Mouse (Mus musculus) liver, embryonic 12.5 days (tissue): Measurements from ENCODE around the gene Ctcf. TPM values are rescaled to one million over a fixed set of nuclear protein-coding genes. Genes with fewer than 3 reads are reported as not detected.

ENCODE experiments used
- ATAC-seq: fragments of 200-750 bp; cut with Nextera tagmentation; 2 replicates; pipeline ENCODE4 v1.8.0; 2017; ENCODE audit warnings: moderate number of reproducible peaks, mild to moderate bottlenecking, moderate library complexity
- H3K27ac ChIP-seq: fragments of 300-500 bp; sonication (generic); 2 replicates; pipeline ENCODE4 v1.5.1; 2016; ENCODE audit warnings: mild to moderate bottlenecking
- H3K27me3 ChIP-seq: fragments of 300-500 bp; sonication (generic); replicated peaks from 2 replicates; pipeline ENCODE4 v1.6.1; 2016; ENCODE audit warnings: mild to moderate bottlenecking, moderate library complexity
- H3K36me3 ChIP-seq: fragments of 300-500 bp; sonication (generic); 2 replicates; pipeline ENCODE4 v1.6.1; 2016; ENCODE audit warnings: mild to moderate bottlenecking, moderate library complexity
- H3K4me1 ChIP-seq: fragments of 300-500 bp; sonication (generic); 2 replicates; pipeline ENCODE4 v1.6.1; 2016
- H3K4me2 ChIP-seq: fragments of 300-500 bp; sonication (generic); 2 replicates; pipeline ENCODE4 v1.6.1; 2016; ENCODE audit warnings: mild to moderate bottlenecking, moderate library complexity
- H3K4me3 ChIP-seq: fragments of 300-500 bp; sonication (generic); 2 replicates; pipeline ENCODE4 v1.5.1; 2016; ENCODE audit warnings: mild to moderate bottlenecking, moderate library complexity
- H3K9ac ChIP-seq: fragments of 300-500 bp; sonication (generic); 2 replicates; pipeline ENCODE4 v1.6.1; 2016; ENCODE audit warnings: mild to moderate bottlenecking, moderate library complexity
- H3K9me3 ChIP-seq: fragments of 300-500 bp; sonication (generic); replicated peaks from 2 replicates; pipeline ENCODE4 v1.6.1; 2016; ENCODE audit warnings: mild to moderate bottlenecking, moderate library complexity
- WGBS: fragments of 180-500 bp; shearing (Covaris S2); methylation state at CpG from one replicate; pipeline ENCODE4 v1.1.7; 2016; ENCODE audit not compliant: insufficient replicate concordance; 5-methylcytosine and 5-hydroxymethylcytosine counted together
- polyA plus RNA-seq: library from polyadenylated mRNA; unstranded; fragments of >200 nt; fragmentation: Nextera tagmentation; extraction: Ambion mirVana; gene quantifications from 2 replicates; pipeline ENCODE4 v1.2.1, GENCODE M21; 2016

Gene Ctcf
- polyA plus RNA-seq, 1 experiment from 2014 or later = 93.5 TPM

DNA sequence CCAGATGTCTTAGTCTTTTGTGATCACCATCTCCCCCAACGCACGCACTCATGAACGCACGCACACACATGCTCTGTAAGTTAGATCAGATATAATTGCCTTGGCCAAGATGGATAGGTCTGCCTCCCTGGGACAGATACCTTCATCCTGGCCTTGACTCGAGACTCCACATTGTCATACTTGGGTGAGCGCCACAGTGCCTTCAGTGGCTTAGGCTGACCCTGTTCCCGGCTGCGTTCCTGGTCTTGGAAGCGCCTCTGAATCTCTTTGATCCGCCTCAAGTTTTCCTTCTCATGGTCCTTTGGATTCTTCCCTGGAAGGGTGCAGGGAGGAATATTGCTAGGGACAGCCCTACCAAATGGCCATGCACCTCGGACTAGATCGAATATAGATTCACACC lies 70.1 kb downstream of the Ctcf start:
- H3K4me1 ChIP-seq = peaks cover 37% of the 10 kb centered on the region
- no peak overlapping the region for H3K4me3 ChIP-seq
- peak overlapping the region; percentile 92 for H3K4me2 ChIP-seq
- H3K9ac ChIP-seq = no peak overlapping the region
- H3K27ac ChIP-seq = no peak overlapping the region; the same call in 1 of the 2 replicates
- H3K9me3 ChIP-seq = no peaks in the 10 kb centered on the region
- ATAC-seq = no peak
- no peaks in the 10 kb centered on the region for H3K27me3 ChIP-seq
- WGBS = 75% methylated on average over 12 of the region's 12 CpGs
- H3K36me3 ChIP-seq = peaks cover 23% of the 10 kb centered on the region

DNA sequence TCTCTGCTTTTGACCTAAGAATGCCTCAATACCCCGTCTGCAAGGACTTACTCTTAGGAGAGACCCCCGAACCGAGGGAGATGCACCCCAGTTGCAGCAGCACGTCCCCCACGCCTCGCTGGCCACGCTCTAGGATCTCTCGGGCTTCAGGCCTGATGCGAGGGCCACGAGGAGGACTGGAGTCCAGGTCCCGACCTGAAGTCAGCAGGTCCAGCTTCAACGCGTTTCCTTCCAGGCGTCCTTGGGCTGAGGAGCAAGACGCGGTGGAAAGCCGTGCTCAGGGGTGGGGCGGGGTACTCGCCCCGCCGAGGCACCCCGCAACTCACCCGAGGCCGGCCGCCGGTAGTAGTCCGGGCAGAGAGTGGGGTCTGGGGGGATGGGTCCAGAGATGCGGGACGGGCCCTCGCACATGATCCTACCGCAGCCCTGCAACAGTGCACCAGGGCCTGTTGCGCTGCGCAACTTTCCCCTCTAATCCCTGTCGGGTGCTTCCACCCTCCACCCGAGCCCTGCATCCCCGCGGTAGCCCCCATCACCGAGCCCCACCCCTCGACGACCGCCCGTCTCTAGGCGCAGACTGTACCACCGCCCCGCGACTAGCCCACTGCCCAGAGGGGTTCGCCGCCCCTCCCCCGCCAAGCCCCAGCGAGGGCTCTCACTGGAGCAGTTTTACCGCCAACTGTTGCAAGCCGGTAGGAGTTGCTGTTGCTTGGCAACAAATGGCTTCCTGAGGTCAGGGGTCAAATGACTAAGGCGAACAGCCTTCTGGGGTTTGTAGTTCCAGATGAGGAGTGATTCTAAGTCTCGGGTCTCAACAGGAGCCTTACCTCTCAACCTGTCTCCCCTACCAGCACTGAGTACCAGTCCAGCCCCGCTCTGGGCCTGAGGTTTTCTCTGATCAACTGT lies 71.4 kb downstream of the Ctcf start, which contains the start of the genes 4933405L10Rik and Enkd1:
Gene 4933405L10Rik, plus strand, starts transcription at position 158 of the 906 bp plus-strand sequence.
Gene Enkd1, minus strand, starts transcription at position 713 of the 906 bp plus-strand sequence.
- Histone ChIP-seq H3K27me3 (no peaks in the 10 kb centered on the region), H3K9ac (peak within 1 kb of the TSS; percentile 73), H3K4me2 (peak within 1 kb of the TSS; percentile 92), H3K27ac (peak within 1 kb of the TSS; percentile 8), H3K36me3 (peaks cover 18% of the 10 kb centered on the region), H3K4me1 (peaks cover 24% of the 10 kb centered on the region), H3K9me3 (no peaks in the 10 kb centered on the region), H3K4me3 (peak within 1 kb of the TSS; percentile 71)
- WGBS = 1% methylated on average over 55 of the region's 55 CpGs
- ATAC-seq = peak; percentile 73

DNA sequence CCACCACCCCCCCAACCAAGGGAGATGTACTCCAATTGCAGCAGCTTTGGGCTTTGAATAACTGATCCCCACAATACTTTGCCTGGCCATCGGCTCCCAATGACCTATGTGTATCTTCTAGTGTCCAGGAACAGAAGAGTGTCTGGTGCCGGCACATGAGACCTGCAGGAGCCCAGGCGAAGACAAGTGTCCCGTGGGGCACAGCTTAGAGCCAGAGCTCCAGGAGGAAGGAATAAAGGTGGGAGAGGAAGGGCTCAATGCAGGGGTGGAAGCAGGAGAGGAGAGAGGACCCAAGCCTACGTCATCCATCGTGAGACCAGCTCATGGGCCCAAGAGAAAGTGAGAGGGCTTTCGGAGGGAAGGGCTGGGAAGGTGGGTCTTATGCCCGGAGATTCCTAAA lies 72.3 kb downstream of the Ctcf start:
- ATAC-seq = no peak
- Histone ChIP-seq H3K4me1 (peaks cover 22% of the 10 kb centered on the region), H3K9ac (no peak overlapping the region), H3K4me3 (no peak overlapping the region), H3K36me3 (peaks cover 9% of the 10 kb centered on the region), H3K4me2 (no peak overlapping the region), H3K27ac (no peak overlapping the region), H3K27me3 (no peaks in the 10 kb centered on the region), H3K9me3 (no peaks in the 10 kb centered on the region)
- WGBS = 82% methylated on average over 8 of the region's 8 CpGs

DNA sequence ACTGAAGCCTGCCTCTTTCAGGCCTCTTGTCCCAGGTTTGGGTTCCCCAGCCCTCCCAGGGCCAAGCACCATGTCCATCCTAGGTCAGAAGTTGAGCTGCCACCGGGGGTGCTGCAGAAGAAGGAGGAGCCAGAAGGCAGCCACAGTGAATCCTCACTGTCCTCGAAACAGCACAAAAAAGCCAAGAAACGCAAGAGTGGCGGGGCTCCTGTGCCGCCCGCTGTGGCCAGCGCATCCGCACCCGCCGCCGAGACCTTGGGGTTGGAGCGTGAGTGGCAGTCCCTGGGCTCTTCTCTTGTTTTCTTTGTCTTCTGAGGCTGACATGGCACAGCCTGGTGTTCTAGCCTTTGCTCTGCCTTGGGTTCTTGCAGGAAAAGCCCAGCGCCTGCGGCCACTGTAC lies 72.9 kb downstream of the Ctcf start:
- H3K9ac ChIP-seq = no peak overlapping the region; the same call in 1 of the 2 replicates
- no peak for ATAC-seq
- WGBS = 78% methylated on average over 14 of the region's 14 CpGs

DNA sequence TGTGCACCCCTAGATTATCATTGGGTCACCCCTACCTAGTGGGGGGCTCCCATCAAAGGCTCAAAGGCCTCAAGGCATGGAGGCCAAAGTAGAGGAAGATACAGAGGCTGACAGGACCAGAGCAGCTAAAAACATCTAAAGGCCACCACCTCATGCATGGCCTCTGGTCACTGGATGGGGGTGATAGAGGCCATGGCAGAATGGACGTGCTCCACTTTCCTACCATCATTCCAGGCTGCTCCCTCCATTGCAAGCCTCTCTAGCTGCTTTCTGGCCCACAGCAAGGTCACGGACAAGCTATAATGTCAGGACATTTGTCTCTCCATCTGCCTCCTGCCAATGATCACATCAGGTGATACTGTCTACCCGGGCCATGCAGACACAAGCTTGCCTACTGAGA lies 75.9 kb downstream of the Ctcf start:
- Histone ChIP-seq H3K4me1 (peaks cover 4% of the 10 kb centered on the region), H3K9ac (no peak overlapping the region), H3K9me3 (no peaks in the 10 kb centered on the region), H3K27me3 (no peaks in the 10 kb centered on the region), H3K27ac (no peak overlapping the region), H3K4me3 (no peak overlapping the region), H3K36me3 (0 out of 2 replicates have a peak, but pooled peaks cover 4% of the 10 kb centered on the region), H3K4me2 (no peak overlapping the region)
- ATAC-seq = no peak
- WGBS = 57% methylated on average over 3 of the region's 3 CpGs

More for the DNA sequence above, 72.9 kb downstream of the Ctcf start:
- Histone ChIP-seq H3K4me3 (no peak overlapping the region), H3K4me2 (no peak overlapping the region), H3K4me1 (peaks cover 22% of the 10 kb centered on the region), H3K9me3 (no peaks in the 10 kb centered on the region), H3K36me3 (peaks cover 3% of the 10 kb centered on the region), H3K27me3 (no peaks in the 10 kb centered on the region), H3K27ac (no peak overlapping the region)

DNA sequence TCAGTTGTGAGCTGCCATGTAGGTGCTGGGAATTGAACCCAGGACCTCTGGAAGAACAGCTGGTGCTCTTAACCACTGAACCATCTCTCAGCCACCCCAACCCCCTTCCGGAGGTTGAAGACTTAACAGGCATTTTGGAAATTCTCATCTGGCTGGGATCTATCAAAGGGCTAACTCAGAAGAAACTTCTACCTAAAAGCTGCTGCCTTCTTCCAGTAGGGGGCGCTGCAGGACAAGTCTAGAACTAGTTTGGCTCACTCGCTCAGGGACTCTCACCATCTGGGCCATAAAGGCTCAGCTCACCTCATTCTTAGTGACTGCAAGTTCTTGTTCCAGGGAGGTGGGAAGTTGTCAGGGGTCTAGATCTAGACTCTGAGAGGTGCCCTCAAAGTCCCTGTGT lies 77.8 kb downstream of the Ctcf start:
- Histone ChIP-seq H3K9ac (no peak overlapping the region), H3K27me3 (no peaks in the 10 kb centered on the region), H3K4me2 (no peak overlapping the region), H3K4me3 (no peak overlapping the region), H3K4me1 (no peaks in the 10 kb centered on the region), H3K36me3 (0 out of 2 replicates have a peak, but pooled peaks cover 5% of the 10 kb centered on the region), H3K27ac (no peak overlapping the region), H3K9me3 (no peaks in the 10 kb centered on the region)
- no peak for ATAC-seq
- WGBS = 2% methylated on average over 3 of the region's 3 CpGs

DNA sequence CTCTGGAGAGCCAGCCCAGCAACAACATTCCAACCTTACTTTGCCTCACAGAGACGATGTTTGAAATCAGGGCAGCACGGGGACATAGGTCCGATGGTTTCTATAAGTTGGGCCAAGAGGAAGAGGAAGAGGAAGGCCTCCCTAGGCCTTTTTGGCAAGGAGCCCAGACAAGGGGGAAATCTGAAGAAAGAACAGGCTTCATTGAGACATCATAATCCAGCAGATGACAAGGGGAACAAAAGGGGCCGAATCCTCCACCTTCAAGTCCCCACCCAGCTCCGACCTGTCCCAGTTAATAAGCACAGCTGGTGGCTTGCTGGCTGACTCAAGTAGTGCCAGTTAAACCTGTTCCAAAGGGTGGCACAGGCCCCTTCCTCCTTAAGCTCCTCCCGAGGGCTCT lies 78.7 kb downstream of the Ctcf start:
- ATAC-seq = no peak
- Histone ChIP-seq H3K4me3 (no peak overlapping the region), H3K9me3 (no peaks in the 10 kb centered on the region), H3K27ac (no peak overlapping the region; the same call in 1 of the 2 replicates), H3K4me1 (no peaks in the 10 kb centered on the region), H3K9ac (no peak overlapping the region), H3K36me3 (0 out of 2 replicates have a peak, but pooled peaks cover 5% of the 10 kb centered on the region), H3K27me3 (no peaks in the 10 kb centered on the region), H3K4me2 (no peak overlapping the region)
- WGBS = 62% methylated on average over 6 of the region's 6 CpGs

DNA sequence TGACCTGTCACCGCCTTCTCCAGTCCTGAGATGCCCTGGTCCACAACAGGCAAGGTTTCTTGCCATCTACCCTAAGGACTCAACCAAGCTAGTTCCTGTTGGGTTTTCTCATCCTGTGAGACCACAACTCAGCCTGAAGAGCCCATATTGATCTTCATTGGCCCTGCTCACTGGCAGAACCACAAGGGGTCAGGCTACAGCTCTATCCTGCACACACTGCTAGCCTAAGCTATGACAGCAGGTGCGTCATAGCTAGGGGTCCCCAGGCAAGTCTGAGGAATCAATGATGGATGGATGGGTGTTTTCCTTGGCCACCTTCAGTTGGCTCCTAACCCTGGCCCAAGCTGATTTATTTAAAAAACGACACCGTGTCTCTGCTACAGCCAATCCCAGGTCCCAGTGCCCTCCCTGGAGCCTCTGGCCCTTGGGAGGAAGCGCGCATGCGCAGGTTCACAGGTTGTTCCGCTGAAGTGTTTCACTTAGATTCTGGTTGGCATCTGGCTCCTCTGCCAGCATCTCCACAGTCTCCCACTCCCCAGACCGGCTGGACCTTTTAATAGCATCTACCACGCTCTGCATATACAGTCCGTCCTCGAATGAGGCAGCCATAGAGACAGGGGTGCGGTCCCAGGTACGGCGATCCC lies 80.1 kb downstream of the Ctcf start:
- H3K9me3 ChIP-seq = no peaks in the 10 kb centered on the region
- H3K36me3 ChIP-seq = 0 out of 2 replicates have a peak, but pooled peaks cover 5% of the 10 kb centered on the region
- H3K4me3 ChIP-seq = no peak overlapping the region
- no peak for ATAC-seq
- no peaks in the 10 kb centered on the region for H3K4me1 ChIP-seq
- no peaks in the 10 kb centered on the region for H3K27me3 ChIP-seq
- H3K4me2 ChIP-seq = no peak overlapping the region
- no peak overlapping the region for H3K9ac ChIP-seq
- no peak overlapping the region for H3K27ac ChIP-seq
- WGBS = 87% methylated on average over 15 of the region's 15 CpGs

DNA sequence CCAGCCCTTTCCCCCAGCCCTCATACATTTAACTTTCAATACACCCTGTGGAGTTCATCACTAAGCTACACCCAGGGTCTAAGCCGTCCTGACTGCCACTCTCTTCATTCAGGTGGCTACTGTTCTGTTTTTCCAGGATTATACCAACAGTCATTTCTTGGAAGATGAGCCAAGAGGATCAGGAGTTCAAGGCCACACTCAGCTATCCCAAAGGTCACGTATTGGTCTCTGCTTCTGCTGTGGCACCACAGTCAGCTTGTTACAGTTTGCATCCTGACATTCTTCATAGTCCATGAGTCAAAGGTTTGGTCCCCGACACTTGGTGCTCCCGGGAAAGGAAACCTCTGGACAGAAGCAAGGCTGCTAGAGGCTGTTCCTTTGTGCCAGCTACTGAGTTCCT lies 83.3 kb downstream of the Ctcf start:
- no peaks in the 10 kb centered on the region for H3K27me3 ChIP-seq
- H3K4me2 ChIP-seq = no peak overlapping the region
- no peak for ATAC-seq
- H3K27ac ChIP-seq = no peak overlapping the region
- no peaks in the 10 kb centered on the region for H3K4me1 ChIP-seq
- 71% methylated on average over 4 of the region's 4 CpGs for WGBS
- 0 out of 2 replicates have a peak, but pooled peaks cover 5% of the 10 kb centered on the region for H3K36me3 ChIP-seq
- H3K9me3 ChIP-seq = no peaks in the 10 kb centered on the region
- H3K9ac ChIP-seq = no peak overlapping the region
- no peak overlapping the region for H3K4me3 ChIP-seq

DNA sequence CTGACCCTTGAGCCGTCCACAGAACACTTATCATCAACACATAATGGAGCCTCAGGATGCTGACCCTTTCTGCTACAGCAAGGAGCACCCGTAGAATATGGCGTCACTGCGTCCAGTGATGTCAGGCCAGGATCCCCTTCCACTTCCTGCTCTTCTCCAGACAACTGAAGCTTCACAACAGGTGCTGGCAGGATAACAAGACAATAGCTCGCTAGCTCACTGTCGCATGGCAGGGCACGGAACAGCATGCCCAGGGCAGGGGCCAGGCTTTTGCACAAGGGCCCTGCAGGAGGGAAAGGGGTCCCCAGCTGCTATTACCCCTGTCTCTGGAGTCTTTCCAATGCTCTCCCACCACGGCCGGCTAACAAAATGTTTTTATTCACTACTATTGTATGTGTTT lies 86.5 kb downstream of the Ctcf start:
- ATAC-seq = no peak
- Histone ChIP-seq H3K36me3 (no peaks in the 10 kb centered on the region), H3K9ac (no peak overlapping the region), H3K4me2 (no peak overlapping the region), H3K4me3 (no peak overlapping the region), H3K27ac (no peak overlapping the region), H3K4me1 (peaks cover 12% of the 10 kb centered on the region), H3K9me3 (no peaks in the 10 kb centered on the region), H3K27me3 (no peaks in the 10 kb centered on the region)
- WGBS = 82% methylated on average over 9 of the region's 9 CpGs

DNA sequence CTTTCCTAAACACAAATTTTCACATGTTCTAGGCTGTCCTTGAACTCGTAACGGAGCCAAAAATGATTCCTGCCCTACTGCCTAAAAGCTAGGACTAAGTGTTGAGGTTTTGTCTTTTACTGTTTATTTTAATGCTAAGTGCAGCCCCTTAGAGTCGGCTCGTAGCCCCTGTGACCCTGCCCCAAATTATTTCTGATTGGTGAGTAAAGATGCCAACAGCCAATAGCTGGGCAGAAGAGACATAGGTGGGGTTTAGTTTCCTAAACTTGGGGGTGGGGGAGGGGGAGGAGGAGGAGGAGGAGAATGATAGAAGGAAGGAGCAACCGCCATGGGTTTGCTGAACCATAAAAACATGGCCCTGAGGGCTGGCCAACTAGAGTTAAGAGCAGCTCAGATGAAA lies 89.4 kb downstream of the Ctcf start:
- H3K27ac ChIP-seq = no peak overlapping the region
- 60% methylated on average over 5 of the region's 5 CpGs for WGBS
- no peak overlapping the region for H3K4me3 ChIP-seq
- peaks cover 17% of the 10 kb centered on the region for H3K4me1 ChIP-seq
- no peak overlapping the region for H3K9ac ChIP-seq
- H3K36me3 ChIP-seq = no peaks in the 10 kb centered on the region
- no peaks in the 10 kb centered on the region for H3K9me3 ChIP-seq
- H3K27me3 ChIP-seq = no peaks in the 10 kb centered on the region
- ATAC-seq = no peak
- no peak overlapping the region for H3K4me2 ChIP-seq
